Mouse (Mus musculus): Measurements from ENCODE around the gene 4932438A13Rik.

The 4932438A13Rik gene

GRCm38 (mm10) chr3:36862721-36863275 lies at the start of gene 4932438A13Rik:
Gene 4932438A13Rik, plus strand, starts transcription at chr3:36863104.
- DNase-seq (ENCODE audit: low read depth, low spot score), result peak; percentile 90

- DNase-seq (ENCODE audit: low read depth, low spot score), result no peak
Measured at GRCm38 (mm10) chr3:36816633-36817032, 46.3 kb upstream of the 4932438A13Rik start.

- DNase-seq (ENCODE audit: low read depth, low spot score), result no peak
Measured at GRCm38 (mm10) chr3:36819402-36819801, 43.5 kb upstream of the 4932438A13Rik start.

- DNase-seq (ENCODE audit: low read depth, low spot score), result no peak
Measured at GRCm38 (mm10) chr3:36821037-36821436, 41.9 kb upstream of the 4932438A13Rik start.

GRCm38 (mm10) chr3:36825098-36825497 lies 37.8 kb upstream of the 4932438A13Rik start:
- no peak for DNase-seq (ENCODE audit: low read depth, low spot score)

- DNase-seq (ENCODE audit: low read depth, low spot score), result no peak
Measured at GRCm38 (mm10) chr3:36825554-36825953, 37.4 kb upstream of the 4932438A13Rik start.

GRCm38 (mm10) chr3:36827274-36828025 lies 35.5 kb upstream of the 4932438A13Rik start:
- no peak for DNase-seq (ENCODE audit: low read depth, low spot score)

- no peak for DNase-seq (ENCODE audit: low read depth, low spot score)
Measured at GRCm38 (mm10) chr3:36830218-36830617, 32.7 kb upstream of the 4932438A13Rik start.

GRCm38 (mm10) chr3:36834426-36834825 lies 28.5 kb upstream of the 4932438A13Rik start:
- no peak for DNase-seq (ENCODE audit: low read depth, low spot score)

GRCm38 (mm10) chr3:36834832-36835231 lies 28.1 kb upstream of the 4932438A13Rik start:
- DNase-seq (ENCODE audit: low read depth, low spot score), result no peak

GRCm38 (mm10) chr3:36835525-36836203 lies 27.2 kb upstream of the 4932438A13Rik start:
- DNase-seq (ENCODE audit: low read depth, low spot score), result no peak

GRCm38 (mm10) chr3:36836833-36837232 lies 26.1 kb upstream of the 4932438A13Rik start:
- DNase-seq (ENCODE audit: low read depth, low spot score), result no peak

- DNase-seq (ENCODE audit: low read depth, low spot score), result peak; percentile 77
Measured at GRCm38 (mm10) chr3:36840650-36841555, 22.0 kb upstream of the 4932438A13Rik start.

GRCm38 (mm10) chr3:36853733-36854440 lies 9.0 kb upstream of the 4932438A13Rik start:
- peak; percentile 17 for DNase-seq (ENCODE audit: low read depth, low spot score)

GRCm38 (mm10) chr3:36861411-36862410 lies 1.2 kb upstream of the 4932438A13Rik start:
- peak; percentile 34 for DNase-seq (ENCODE audit: low read depth, low spot score)

GRCm38 (mm10) chr3:36863427-36863826 lies 523 bp downstream of the 4932438A13Rik start:
- DNase-seq (ENCODE audit: low read depth, low spot score), result peak; percentile 27

- DNase-seq (ENCODE audit: low read depth, low spot score), result no peak
Measured at GRCm38 (mm10) chr3:36863881-36864280, 977 bp downstream of the 4932438A13Rik start.

GRCm38 (mm10) chr3:36864466-36864865 lies 1.6 kb downstream of the 4932438A13Rik start:
- no peak for DNase-seq (ENCODE audit: low read depth, low spot score)

GRCm38 (mm10) chr3:36905372-36905771 lies 42.5 kb downstream of the 4932438A13Rik start:
- DNase-seq (ENCODE audit: low read depth, low spot score), result no peak

- DNase-seq (ENCODE audit: low read depth, low spot score), result no peak
Measured at GRCm38 (mm10) chr3:36917832-36918231, 54.9 kb downstream of the 4932438A13Rik start.

All from 3T3-L1 (cell line).